9 mouse cellular contexts compared by ENCODE assay signal in the genomic region with DNA sequence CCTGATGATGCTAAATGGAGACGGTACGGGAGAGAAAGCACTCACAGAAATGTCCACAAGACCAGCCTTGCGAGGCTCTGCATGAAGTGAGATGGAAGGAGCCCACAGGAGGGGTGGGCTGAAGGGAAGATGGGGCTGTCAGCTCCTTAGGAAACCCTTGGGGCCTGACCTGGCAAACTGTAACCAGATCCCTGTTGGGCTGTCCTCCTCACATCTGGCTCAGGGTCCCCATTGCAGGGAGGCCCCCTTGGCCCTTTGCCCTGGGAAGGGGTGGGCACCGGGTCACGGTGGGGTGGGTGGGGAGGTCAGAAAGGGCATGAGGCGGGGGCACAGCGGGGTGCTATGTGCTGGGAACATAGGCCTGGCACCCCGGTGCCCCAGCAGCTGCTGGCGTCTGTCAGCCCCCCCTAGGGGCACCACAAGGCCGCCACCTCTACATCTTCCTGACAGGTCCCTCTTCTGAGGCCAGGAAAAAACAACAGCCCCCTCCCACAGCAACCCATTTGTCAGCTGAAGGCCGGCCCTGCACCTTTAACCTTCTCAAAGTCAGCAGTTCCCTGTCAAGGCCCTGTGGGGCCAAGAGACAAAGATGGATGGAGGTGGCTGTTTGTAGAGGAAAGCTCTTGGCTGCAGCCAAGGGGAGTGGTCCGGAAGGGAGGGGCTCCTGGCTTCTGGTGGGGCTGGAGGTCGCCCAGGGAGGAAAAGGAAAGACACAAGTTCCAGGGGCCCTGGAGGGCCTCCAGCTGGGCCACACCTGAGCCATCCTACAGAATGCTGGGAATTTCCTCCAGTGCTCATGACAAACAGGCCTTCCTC. TPM values are rescaled to one million over a fixed set of nuclear protein-coding genes. Genes with fewer than 3 reads are reported as not detected.
A peak's percentile ranks its signal among the peaks of the same experiment; 100 is the strongest.
DNase-seq lines count a peak whose midpoint lies in the region; ATAC-seq lines count a peak whose summit lies in the region.
"Had no signal": no experiment of that assay in that cellular context is flagged by ENCODE, and none has a peak within 500 bp of the region (broad histone marks: within the 10 kb centered on the region; RNA-seq: fewer than 3 reads in every experiment).

No protein-coding gene starts in this region.

- no peaks in the 10 kb centered on the region for H3K27me3 ChIP-seq in stomach, embryonic 14.5 days (ENCODE audit: control insufficient read depth, insufficient read depth, low read length)
- peaks cover 36% of the 10 kb centered on the region for H3K27me3 ChIP-seq in forebrain, embryonic 12.5 days

- H3K4me3 ChIP-seq in stomach, embryonic 14.5 days (ENCODE audit: low read depth, low read length) = no peak overlapping the region
- H3K4me3 ChIP-seq in forebrain, embryonic 12.5 days (replicated peaks) = no peak overlapping the region
- H3K4me3 ChIP-seq: midbrain, embryonic 13.5 days had no signal

- no peak overlapping the region for H3K4me2 ChIP-seq in stomach, embryonic 14.5 days (replicated peaks; ENCODE audit: low read depth, low read length)
- H3K4me2 ChIP-seq in forebrain, embryonic 12.5 days = no peak overlapping the region
- H3K4me2 ChIP-seq: midbrain, embryonic 13.5 days had no signal

- peak; percentile 58 for DNase-seq in gastrocnemius, postnatal 25 days
- no peak for DNase-seq in gastrocnemius, adult 8-10 months (ENCODE audit: low spot score in 2 of 2)
- DNase-seq in heart, adult 8-10 months (ENCODE audit: low spot score) = peak; percentile 73
- DNase-seq in kidney, postnatal 10 days = peak; percentile 78
- DNase-seq in right cerebral cortex, postnatal 36 days (ENCODE audit: low spot score in 2 of 2) = no peak
- DNase-seq in urinary bladder, adult 18-20 months (ENCODE audit: low spot score in 2 of 2) = no peak

- 13% methylated on average over 13 of the region's 13 CpGs for WGBS in stomach, embryonic 14.5 days
- 52% methylated on average over 13 of the region's 13 CpGs for WGBS in forebrain, embryonic 12.5 days

- no peaks in the 10 kb centered on the region for H3K36me3 ChIP-seq in stomach, embryonic 14.5 days (ENCODE audit: control insufficient read depth, insufficient read depth, low read length)
- no peaks in the 10 kb centered on the region for H3K36me3 ChIP-seq in forebrain, embryonic 12.5 days (replicated peaks)
- H3K36me3 ChIP-seq: midbrain, embryonic 13.5 days had no signal

- H3K9ac ChIP-seq in stomach, embryonic 14.5 days (replicated peaks; ENCODE audit: low read depth, low read length) = no peak overlapping the region
- H3K9ac ChIP-seq in forebrain, embryonic 12.5 days = no peak overlapping the region
- H3K9ac ChIP-seq: midbrain, embryonic 13.5 days had no signal

- no peak overlapping the region for H3K27ac ChIP-seq in stomach, embryonic 14.5 days (ENCODE audit: low read length)
- no peak overlapping the region for H3K27ac ChIP-seq in forebrain, embryonic 12.5 days
- H3K27ac ChIP-seq: midbrain, embryonic 13.5 days had no signal

- H3K9me3 ChIP-seq in stomach, embryonic 14.5 days (ENCODE audit: control insufficient read depth, low read depth, low read length) = no peaks in the 10 kb centered on the region
- no peaks in the 10 kb centered on the region for H3K9me3 ChIP-seq in forebrain, embryonic 12.5 days
- H3K9me3 ChIP-seq: midbrain, embryonic 13.5 days had no signal

- ATAC-seq in stomach, embryonic 14.5 days (ENCODE audit: insufficient number of reproducible peaks, insufficient read depth, low FRiP score, low read depth) = peak; percentile 28; the same call in 1 of the 2 replicates
- no peak for ATAC-seq in forebrain, embryonic 12.5 days (ENCODE audit: low FRiP score)
- ATAC-seq: midbrain, embryonic 13.5 days had no signal

- peaks cover 19% of the 10 kb centered on the region for H3K4me1 ChIP-seq in stomach, embryonic 14.5 days (ENCODE audit: control insufficient read depth, insufficient read depth, low read length)
- peaks cover 2% of the 10 kb centered on the region for H3K4me1 ChIP-seq in forebrain, embryonic 12.5 days

RNA-seq across cellular contexts. Expression of a gene that starts 2.6 kb away (rescaled TPM):
- total RNA-seq in gastrocnemius, postnatal 25 days (2021) = 1 to 10 TPM; 3.5 to 6.1 TPM
- 1 to 10 TPM; 1.1 to 2.4 (median 1.8) TPM for total RNA-seq in gastrocnemius, adult 8-10 months (2022)
- total RNA-seq in heart, adult 8-10 months (2022) = 1 to 10 TPM; 3.7 to 6.6 (median 6.3) TPM
- 5.2 and 5.6 TPM in 2 replicates for polyA plus RNA-seq in stomach, embryonic 14.5 days (2014; fragmentation: Nextera tagmentation; extraction: Ambion mirVana)
- 0.17 and 0.60 TPM in 2 replicates for polyA plus RNA-seq in forebrain, embryonic 12.5 days (2016; fragmentation: Nextera tagmentation; extraction: Ambion mirVana)

Comparison
In these comparisons a context has a peak if more than half of its experiments do, and no peak if none do; other contexts are left out.
1. DNase-seq: peak in gastrocnemius, postnatal 25 days (single experiment), heart, adult 8-10 months (single experiment) and kidney, postnatal 10 days (single experiment); none in gastrocnemius, adult 8-10 months (0 of 2), right cerebral cortex, postnatal 36 days (0 of 2) and urinary bladder, adult 18-20 months (0 of 2).